Mouse (Mus musculus) spleen, postnatal 10 days (tissue): ENCODE results near the gene Olfr1198.

ENCODE experiments used
- DNase-seq, 2 experiments: peaks; one replicate each; pipeline ENCODE4 v3.0.0; 2021 to 2022; ENCODE audit warnings: low spot score in 2 of 2

Gene Olfr1198

DNA sequence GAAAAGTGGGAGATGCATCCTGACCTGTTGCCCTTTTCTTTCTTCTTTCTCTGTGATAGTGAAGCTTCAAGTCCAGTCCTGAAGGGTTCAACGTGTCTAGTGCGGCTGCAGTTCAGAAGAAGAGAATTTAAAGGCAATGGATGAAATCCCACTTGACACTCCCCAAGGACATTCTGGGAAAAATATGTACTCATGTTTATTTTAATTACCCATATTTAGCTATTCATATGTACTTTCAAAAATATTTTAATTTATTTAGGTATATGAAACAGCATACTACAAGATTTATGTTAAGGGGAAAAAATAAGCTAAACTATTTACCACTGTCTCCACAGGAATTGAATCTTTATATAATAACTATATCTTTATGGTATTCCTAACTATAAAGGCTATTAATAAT is at the start of gene Olfr1198:
Gene Olfr1198, minus strand, starts transcription at position 101 of the 400 bp plus-strand sequence.
- DNase-seq = no peak

DNA sequence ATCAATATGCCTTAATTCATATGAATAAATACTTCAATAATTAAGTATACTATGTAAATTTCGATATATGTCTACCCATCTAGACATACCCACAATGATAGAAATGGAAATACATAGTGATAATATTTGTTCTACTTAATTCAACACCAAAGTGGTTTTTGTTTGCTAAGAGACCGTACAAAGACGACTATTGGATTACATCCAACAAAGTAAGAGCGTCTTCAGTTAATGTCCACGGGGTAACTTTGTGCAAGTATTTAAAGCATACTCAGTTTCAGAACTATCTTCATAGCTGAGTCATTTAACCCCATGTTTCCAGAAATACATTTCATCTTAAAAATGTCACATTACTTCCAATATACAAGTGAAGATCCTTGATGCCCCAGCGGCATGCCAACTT is 41.6 kb upstream of the Olfr1198 start, which contains the start of gene Olfr1201:
Gene Olfr1201, plus strand, starts transcription at position 301 of the 400 bp plus-strand sequence.
- DNase-seq = no peak

DNA sequence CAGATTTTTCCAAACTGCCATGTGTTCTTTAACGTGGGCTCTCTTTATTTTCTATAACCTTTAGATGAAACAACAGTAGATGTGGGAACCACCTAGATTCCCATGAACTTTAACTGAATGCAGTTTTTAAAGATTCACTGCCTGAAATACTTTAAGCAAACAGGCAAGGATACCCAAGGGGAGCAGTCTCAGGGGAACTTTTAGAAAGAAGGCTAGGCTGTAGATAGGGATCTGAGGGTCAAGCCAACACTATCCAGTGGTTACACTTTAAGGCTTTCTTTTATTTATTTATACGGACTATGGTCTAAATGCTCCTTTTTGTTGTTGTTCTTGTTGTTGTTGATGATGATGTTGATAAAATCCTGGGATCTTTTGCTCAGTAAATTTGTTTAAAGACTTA is 19.2 kb upstream of the Olfr1198 start, which contains the start of gene Olfr1200:
Gene Olfr1200, minus strand, starts transcription at position 101 of the 400 bp plus-strand sequence.
- no peak for DNase-seq

DNA sequence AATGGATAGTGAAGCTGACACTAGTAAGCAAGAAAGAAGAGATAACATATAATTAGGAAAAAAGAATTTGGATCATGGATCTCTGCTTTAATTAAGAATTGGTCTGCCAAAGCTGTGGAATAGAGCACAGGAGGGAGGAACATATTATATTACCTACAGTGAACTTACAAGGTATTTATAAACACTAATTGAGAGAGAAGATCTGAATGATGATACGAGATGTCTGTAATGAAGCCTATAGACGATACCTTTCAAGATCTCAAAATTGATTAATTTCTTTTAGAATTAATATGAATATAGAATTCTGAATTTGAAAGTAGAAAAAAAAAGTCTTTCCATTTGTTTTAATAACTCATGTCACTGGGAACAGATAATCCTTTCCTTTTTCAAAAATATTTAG is 9.2 kb upstream of the Olfr1198 start, which contains the start of gene Olfr1199:
Gene Olfr1199, minus strand, starts transcription at position 101 of the 400 bp plus-strand sequence.
- DNase-seq = no peak

DNA sequence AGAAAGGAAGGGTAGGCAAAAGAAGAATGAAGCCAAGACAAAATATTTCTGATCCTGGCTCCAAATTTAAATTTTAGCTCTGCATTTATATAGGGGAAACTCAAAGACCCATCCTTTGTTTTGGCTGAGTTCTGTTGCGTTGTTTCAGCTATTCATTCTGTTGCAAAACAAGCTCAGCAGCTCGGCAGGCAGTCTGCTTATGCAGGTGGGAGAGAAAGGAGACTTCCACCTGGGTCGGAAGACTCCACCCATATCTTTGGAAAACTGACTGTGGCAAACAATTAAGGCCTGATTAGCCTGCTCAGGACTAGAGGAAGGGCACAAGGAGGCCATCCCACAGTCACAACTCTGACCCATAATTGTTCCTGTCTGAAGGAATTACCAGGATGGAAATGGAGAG is 7.8 kb downstream of the Olfr1198 start:
- DNase-seq = no peak

GRCm38 (mm10) chr2:88732266-88732665 is 18.9 kb downstream of the Olfr1198 start, which contains the start of gene Olfr1197:
Olfr1197 (minus strand) TSS chr2:88732366.
- no peak for DNase-seq

DNA sequence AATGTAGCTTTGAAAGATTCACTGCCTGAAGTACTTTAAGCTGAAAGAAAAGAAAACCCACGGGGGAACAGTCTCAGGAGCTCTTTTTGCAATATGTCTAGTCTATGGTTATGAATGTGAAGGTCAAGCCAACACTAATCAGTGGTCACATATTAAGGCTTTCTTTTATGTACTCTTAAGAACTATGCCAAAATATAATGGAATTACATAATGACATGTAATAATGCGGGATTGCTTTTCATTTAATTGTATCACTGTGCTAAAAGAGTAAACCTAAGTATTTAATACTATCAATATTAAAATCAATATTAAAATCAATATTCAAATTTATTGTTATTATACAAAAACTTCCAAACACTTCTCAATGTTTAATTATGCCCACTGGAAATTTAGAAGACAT is 46.7 kb downstream of the Olfr1198 start, which contains the start of gene Olfr1196:
Gene Olfr1196, minus strand, starts transcription at position 101 of the 400 bp plus-strand sequence.
- DNase-seq = no peak
